Mouse (Mus musculus): ENCODE measurements around the gene Ptma. TPM values are rescaled to one million over a fixed set of nuclear protein-coding genes. Genes with fewer than 3 reads are reported as not detected.

Gene Ptma
- polyA plus RNA-seq, 1 experiment, result 11,652 TPM

DNA sequence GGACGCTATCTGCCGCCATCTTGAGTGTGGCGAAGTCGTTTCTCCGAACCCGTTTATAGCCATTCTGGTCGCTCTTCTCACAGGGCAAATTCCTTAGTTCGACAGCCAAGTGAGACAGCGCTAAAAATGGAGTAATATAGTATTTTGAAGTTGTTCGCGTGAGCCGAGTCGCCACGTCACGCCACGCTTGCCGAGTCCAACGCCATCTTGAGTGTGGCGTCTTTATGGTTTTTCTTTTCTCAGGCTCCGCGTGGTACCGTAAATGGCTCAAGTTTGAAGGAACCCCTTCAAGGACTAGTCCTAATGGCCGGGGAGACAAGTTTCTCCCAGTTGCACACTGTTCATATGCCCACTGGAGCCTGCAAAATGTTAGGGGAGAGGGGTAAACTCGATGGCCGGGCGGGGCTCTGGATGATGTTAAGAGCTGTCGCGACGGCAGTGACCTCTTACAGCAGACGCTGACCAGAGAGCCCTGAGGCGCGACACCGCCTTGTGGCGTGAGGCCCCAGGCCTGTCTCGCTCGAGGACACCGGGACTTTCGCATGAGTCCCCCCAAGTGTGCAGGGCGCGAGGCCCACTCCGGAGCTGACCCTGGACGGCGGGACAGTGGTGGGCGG is 919 bp upstream of the Ptma start:
- no peak for TF ChIP-seq GATA1 (IDR thresholded peaks at IDR 0.05; ENCODE audit: low read length)

DNA sequence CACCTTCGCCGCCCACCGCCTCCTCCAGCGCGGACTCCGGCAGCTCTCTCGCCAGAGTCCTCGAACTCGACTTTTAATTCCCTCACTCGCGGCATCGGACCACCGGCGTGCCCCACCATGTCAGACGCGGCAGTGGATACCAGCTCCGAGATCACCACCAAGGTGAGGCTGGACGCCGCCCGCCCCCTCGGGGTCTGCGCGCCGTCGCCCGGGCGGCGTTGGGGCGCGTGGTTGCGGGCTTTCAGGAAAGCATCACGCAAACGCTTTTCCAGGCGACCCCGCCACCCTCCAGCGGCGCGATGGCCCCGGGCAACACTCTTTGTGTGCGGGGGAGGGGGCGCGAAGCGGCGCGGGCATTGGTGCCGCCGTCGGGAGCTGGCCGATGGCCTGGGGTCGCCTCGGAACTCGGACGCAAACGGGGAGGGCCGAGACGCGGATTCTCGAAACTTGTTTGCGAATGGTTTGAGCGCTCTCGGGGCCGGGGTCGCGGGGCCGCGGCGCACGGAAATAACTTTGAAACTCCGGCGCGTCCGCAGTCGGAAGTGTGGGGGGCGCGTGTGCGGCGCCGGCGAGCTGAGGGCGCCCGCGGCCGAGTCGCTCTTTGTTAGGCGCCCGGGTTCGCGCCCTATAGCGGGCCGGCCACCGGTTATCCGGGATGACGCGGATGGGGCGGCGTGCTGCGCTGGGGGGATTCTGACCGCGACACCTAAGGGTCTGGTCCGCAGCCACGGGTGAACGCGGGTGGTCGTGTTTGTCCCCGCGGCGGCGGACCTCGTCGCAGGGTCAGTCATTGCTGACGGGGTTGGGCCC is 468 bp downstream of the Ptma start:
- TF ChIP-seq GATA1 (IDR thresholded peaks at IDR 0.05; ENCODE audit: low read length), result no peak

DNA sequence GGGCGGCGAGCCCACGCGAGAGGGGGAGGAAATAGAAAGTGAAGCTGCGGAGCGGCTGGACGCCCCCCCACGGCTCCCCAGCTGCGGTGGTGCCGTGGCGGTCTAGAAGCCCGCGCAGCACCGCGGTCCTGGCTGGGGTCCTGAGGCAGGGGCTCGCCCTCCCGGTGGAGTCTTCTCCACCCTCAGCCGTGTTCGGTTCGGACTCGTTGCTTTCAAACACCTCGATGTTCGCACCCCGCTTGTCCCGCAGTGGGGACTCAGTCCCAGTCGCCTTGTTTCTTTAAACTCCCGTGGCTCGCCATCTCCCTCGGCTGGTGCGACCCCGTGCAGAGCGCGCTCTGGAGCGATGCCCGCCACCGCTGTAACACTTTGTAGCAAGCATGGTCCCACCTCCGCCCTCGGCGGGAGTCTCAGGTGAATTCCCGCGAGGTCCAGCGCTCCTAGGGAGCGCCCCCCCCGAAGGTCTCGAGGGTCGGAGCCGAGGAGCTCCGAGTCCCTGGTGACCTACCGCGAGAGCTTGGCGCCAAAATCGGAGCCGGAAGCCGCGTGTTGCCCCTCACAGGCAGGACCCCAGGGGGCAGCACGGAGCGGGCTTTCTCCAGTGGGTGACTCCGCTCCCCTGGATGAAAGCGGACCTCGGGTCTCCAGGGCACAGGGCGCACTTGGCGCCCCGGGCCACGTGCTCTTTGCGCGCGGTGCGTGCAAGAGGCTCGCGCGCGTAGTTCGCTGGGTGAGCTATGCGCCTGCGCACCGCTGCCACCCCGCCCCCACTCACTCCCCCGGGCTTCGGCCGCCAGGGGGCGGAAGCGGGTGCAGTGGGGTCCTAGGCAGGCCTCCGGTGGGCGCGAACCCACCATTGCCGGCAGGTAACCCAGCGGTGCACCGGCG is 1.3 kb downstream of the Ptma start:
- no peak for TF ChIP-seq GATA1 (IDR thresholded peaks at IDR 0.05; ENCODE audit: low read length)

DNA sequence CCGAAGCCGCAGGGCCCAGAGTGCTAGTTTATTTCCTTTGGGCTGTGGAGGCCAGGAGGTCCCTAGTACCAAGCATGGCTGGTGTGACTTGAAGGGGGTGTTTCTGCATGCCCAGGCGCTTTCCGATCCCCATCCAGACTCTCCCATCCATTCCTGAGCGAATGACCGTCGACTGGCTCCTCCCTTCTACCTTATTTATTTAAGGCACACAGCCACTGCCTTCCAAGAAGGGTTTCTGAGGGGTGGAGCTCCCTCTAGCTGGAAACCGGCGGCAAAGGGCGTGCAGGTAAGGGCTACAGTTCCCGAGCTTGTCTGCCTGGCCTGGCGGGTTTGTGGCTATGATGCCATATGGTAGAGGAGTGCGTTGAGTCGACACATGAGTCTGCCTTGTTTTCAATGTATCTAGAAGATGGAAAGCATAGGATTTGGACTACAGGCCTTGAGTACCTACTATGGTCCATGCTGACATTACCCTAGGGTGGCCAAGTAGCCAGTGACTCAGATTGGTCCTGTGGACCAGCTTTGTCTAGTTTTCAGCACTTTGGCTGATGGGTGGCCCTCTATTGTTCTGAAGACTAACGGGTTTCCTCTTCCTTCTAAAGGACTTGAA is 2.1 kb downstream of the Ptma start:
- TF ChIP-seq GATA1 (IDR thresholded peaks at IDR 0.05; ENCODE audit: low read length), result no peak

DNA sequence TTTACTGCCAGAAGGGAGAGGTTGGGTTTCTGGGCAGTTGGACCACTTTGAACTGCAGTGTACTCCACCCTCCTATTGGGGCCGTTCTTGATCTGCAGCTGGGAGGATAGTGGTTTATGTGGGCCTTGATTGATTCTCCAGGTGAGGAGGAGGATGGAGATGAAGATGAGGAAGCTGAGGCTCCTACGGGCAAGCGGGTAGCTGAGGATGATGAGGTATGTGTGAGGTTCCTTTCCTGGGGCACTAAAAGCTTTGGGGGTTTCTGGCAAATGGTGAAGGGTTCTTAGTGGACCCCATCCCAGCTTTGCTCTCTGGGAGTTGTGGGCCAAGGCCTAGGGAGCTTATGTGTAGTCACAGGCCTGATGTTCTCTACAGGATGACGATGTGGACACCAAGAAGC is 3.1 kb downstream of the Ptma start:
- TF ChIP-seq GATA1 (IDR thresholded peaks at IDR 0.05; ENCODE audit: low read length), result no peak

DNA sequence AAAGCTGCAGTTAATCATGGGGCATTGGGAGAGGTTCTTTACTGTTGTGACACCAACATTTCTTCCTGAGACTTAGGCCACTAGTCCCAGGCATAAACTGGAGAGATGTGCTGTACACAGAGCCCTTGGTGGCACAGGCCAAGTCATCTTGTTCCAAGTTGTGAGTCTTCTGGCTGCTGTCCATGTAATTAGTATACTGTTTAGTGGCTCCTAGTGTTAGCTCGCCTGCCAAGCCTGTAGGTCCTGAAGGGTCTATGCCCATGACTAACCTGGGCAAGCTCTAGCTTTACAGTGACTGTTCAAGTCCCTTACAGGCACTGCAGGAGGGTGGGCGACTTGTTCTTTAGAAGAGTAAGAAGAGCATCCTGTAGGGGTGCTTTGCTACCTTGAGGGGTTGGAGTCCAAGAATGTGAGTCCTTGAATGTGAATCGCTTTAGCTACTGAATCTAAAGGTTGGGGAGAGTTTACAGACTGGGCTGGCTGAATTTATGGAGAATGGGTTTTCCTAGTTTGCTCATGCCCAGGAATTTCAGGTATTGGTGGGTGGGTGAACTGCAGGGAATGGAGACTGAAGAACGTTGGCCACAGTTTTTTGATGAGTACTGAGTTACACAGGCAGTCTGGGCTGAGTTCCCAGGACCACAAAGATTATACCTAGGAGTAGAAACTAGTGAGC is 4.5 kb downstream of the Ptma start:
- TF ChIP-seq GATA1 (IDR thresholded peaks at IDR 0.05; ENCODE audit: low read length), result no peak

DNA sequence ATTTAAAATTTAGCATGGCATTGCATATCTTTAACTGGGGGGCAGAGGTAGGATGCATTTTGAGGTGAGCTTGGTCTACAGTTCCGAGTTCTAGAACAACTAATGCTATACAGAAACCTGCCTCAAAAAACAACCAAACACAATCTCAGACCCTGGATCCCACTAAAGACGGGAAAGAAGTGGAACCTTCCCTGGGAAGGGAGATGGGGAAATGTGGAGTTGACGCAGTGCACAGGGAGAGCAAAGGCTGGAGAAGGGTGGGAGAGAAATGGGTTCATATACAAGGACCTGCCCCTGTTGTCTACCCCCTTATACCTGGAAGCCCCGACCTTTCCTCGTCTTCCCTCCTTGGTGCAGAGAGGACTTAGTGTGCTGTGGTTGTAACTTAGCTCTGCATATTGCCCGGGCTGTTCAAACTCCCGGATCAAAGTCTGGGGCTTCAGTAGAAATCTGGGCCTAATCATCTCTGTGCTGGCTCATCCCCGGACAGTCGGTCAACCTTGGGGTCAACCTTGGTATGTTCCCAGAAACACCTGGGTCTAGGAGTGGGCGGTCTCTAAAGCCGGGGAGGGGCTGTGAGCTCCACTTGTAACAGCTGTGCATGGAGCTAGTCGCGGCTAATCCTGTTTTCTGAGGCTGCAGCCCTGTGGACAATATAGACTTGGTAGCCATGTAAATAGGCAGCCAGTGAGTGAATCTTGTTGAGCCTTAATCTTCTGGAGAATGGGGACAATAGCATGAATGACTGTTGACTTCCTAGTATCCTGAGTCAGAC is 5.2 kb downstream of the Ptma start:
- no peak for TF ChIP-seq GATA1 (IDR thresholded peaks at IDR 0.05; ENCODE audit: low read length)

DNA sequence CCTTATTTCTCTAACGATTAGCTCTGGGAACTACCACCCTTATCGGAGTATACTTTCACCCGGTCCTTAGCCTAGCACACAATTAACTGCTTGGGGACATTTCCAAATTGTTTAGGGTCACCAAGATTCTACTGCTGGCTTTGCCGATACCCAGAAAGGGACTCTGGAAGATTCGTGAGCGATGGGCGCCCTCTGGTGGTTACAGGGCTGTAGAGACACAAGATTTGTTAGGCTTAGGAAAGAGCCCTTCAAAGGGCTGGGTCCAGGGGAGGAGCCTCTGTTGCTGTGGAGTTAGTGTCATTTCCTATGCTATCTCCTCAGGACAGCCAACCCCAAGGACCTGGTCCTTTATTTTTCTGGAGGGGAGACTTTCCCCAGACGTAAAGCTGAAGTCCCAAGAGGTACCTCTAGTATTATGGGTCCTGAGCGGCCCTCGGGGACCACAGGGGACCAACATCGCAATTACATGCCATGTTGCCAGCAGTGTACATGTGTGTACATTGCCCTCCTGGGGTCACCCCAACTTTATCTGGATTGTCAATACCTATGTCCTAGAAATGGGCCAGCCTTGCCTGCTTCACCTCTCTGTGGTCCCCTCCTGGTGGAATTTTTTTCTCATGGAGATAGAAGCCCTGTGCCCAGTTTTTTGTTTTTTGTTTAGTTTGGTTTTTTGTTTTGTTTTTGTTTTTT is 6.0 kb downstream of the Ptma start:
- TF ChIP-seq GATA1 (IDR thresholded peaks at IDR 0.05; ENCODE audit: low read length), result no peak

DNA sequence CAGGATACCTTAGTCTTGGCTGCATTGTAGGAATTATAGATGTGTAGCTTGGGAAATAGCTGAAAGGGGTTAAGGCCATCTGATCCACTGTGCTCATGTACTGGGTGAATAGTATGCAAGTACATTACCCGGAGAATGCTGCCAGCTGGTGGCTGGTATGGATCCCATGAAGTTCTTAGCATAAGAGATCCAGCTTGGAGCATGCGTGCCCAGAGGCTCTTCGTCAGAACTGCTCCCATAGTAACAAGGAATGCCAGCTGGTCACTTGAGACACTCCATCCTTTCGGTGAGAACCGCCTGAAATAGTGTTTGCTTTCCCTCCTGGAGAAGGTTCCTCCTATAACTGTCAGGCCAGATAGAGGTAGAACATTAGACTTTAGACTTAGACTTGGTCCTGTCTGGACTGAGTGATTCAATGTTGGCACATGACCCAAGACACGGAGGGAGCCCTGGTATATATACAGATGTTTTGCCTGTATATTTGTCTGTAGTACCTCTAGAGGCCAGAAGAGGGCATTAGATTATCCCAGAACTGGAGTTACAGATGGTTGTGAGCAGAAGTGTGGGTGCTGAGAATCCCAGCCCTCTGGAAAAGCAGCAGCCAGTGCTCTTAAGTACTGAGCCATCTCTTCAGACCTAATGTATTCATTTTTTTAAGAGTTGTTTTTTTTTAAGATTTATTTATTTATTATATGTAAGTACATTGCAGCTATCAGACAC is 7.0 kb downstream of the Ptma start:
- no peak for TF ChIP-seq GATA1 (IDR thresholded peaks at IDR 0.05; ENCODE audit: low read length)

DNA sequence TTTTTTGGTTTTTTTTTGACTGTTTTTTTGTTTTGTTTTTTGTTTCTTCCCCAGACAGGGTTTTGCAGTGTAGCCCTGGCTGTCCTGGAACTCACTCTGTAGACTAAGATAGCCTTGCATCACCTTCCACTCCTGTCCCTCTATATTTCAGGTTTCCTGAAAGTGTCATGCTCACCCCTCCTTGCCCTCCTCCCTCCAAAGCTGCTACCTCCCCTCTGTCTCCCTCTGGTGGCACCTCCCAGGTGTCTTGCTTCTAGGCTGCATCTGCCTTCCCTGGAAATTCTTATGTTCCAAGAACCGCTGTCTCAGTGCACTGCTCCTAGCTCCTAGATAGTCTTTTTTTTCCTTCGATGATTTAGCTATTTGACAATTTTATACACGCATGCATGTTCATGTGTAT is 11.9 kb downstream of the Ptma start:
- TF ChIP-seq GATA1 (IDR thresholded peaks at IDR 0.05; ENCODE audit: low read length), result no peak

DNA sequence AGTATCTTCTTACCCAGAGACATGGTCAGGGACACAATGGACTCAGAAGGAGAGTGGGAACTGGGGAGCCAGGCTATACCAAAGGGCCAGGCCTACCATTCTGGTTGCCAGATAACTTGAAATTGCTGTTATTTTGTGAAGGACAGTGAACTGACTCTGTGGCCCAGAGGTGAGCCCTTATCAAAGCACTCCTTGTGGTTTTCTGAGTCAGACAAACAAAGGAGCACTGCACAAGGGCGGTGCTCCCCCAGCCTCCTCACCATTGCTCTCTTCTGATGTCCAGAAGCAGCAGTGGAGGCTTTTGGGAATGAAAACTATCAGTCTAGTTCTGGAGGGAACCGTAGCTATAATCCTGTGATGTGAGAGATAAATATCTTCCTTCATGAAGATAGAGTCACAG is 16.1 kb downstream of the Ptma start:
- no peak for TF ChIP-seq GATA1 (IDR thresholded peaks at IDR 0.05; ENCODE audit: low read length)

DNA sequence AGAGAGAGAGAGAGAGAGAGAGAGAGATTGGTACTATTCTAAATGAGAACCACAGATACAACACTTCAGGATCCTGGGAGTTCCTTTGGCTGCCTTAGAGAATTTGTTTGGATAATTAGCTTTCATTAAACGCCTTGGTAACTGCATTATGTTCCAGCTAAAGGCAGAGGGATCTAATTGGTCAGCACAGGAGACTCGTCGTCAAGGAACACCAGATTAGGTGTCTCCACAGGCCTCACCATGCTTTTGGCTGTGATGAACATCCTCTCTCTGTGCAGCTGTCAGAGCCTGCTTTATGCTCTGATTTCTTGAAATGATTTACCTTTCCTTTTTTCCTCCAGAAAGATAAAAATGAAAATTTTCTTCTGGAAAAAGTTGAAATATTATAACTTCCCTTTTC is 20.3 kb downstream of the Ptma start:
- TF ChIP-seq GATA1 (IDR thresholded peaks at IDR 0.05; ENCODE audit: low read length), result no peak

DNA sequence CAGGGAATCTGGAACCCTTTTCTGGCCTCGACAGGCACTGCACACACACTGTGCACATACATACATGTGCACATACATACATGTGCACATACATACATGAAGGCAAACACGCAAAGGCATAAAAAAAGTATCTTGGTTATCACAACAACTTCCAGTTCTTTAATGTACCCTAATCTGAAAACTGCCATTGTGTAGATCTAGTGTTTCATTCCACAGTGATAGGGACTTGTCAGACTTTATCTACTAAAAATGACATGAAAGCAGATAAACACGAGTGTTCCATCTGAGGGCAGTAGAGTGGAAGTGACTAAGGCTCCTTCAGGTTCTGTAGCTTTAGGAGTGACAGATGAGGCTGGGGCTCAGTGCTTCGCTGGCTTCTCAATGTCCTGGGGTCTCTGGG is 24.8 kb downstream of the Ptma start:
- peak; percentile 56 for TF ChIP-seq GATA1 (IDR thresholded peaks at IDR 0.05; ENCODE audit: low read length)
